Mouse (Mus musculus) neural tube, embryonic 15.5 days (tissue): ENCODE data around the gene Sgk2. TPM values are rescaled to one million over a fixed set of nuclear protein-coding genes. Genes with fewer than 3 reads are reported as not detected.

Experiments
- ATAC-seq: fragments of 200-750 bp; cut with Nextera tagmentation; 2 replicates; pipeline ENCODE4 v1.8.0; 2017; ENCODE audit warnings: mild to moderate bottlenecking, moderate TSS enrichment, moderate library complexity; ENCODE audit not compliant: low FRiP score
- H3K27ac ChIP-seq: fragments of 300-500 bp; sonication (generic); replicated peaks from 2 replicates; pipeline ENCODE4 v1.5.1; 2015; ENCODE audit warnings: mild to moderate bottlenecking, inconsistent platforms
- H3K27me3 ChIP-seq: fragments of 300-500 bp; sonication (generic); replicated peaks from 2 replicates; pipeline ENCODE4 v1.6.1; 2015; ENCODE audit warnings: inconsistent platforms
- H3K36me3 ChIP-seq: fragments of 300-500 bp; sonication (generic); 2 replicates; pipeline ENCODE4 v1.6.1; 2015; ENCODE audit warnings: inconsistent platforms
- H3K4me1 ChIP-seq: fragments of 300-500 bp; sonication (generic); 2 replicates; pipeline ENCODE4 v1.6.1; 2015; ENCODE audit warnings: inconsistent platforms
- H3K4me2 ChIP-seq: fragments of 300-500 bp; sonication (generic); 2 replicates; pipeline ENCODE4 v1.6.1; 2015; ENCODE audit warnings: inconsistent platforms, mild to moderate bottlenecking, moderate library complexity
- H3K4me3 ChIP-seq: fragments of 300-500 bp; sonication (generic); replicated peaks from 2 replicates; pipeline ENCODE4 v1.5.1; 2015; ENCODE audit warnings: mild to moderate bottlenecking, inconsistent platforms
- H3K9ac ChIP-seq: fragments of 300-500 bp; sonication (generic); replicated peaks from 2 replicates; pipeline ENCODE4 v1.6.1; 2015; ENCODE audit warnings: mild to moderate bottlenecking, inconsistent platforms
- H3K9me3 ChIP-seq: fragments of 300-500 bp; sonication (generic); replicated peaks from 2 replicates; pipeline ENCODE4 v1.6.1; 2016; ENCODE audit warnings: inconsistent platforms
- WGBS: fragments of 180-500 bp; shearing (Covaris S2); methylation state at CpG from one replicate; pipeline ENCODE4 v1.1.7; 2015; ENCODE audit warnings: mixed read lengths; 5-methylcytosine and 5-hydroxymethylcytosine counted together
- polyA plus RNA-seq: library from polyadenylated mRNA; unstranded; fragments of >200 nt; fragmentation: Nextera tagmentation; extraction: Ambion mirVana; gene quantifications from 2 replicates; pipeline ENCODE4 v1.2.1, GENCODE M21; 2015

Gene Sgk2
- polyA plus RNA-seq = 0.13 and 0.15 TPM in 2 replicates

- peaks cover 4% of the 10 kb centered on the region for H3K27me3 ChIP-seq
- no peak for ATAC-seq
- H3K27ac ChIP-seq = no peak within 1 kb of the TSS
- no peaks in the 10 kb centered on the region for H3K36me3 ChIP-seq
- H3K4me2 ChIP-seq = no peak within 1 kb of the TSS
- 55% methylated on average over 8 of the region's 8 CpGs for WGBS
- no peaks in the 10 kb centered on the region for H3K9me3 ChIP-seq
- H3K4me1 ChIP-seq = no peaks in the 10 kb centered on the region
- no peak within 1 kb of the TSS for H3K9ac ChIP-seq
- no peak within 1 kb of the TSS for H3K4me3 ChIP-seq
Measured at GRCm38 (mm10) chr2:162987218-162987617, at the start of gene Sgk2. Gene Sgk2, plus strand, starts transcription at chr2:162987330.

GRCm38 (mm10) chr2:162939562-162939961, 47.6 kb upstream of the Sgk2 start:
- no peak overlapping the region for H3K9ac ChIP-seq
- H3K27ac ChIP-seq = no peak overlapping the region
- peaks cover 60% of the 10 kb centered on the region for H3K36me3 ChIP-seq
- WGBS = 76% methylated on average over 1 of the region's 1 CpGs
- H3K27me3 ChIP-seq = peaks cover 2% of the 10 kb centered on the region; the same call in 1 of the 2 replicates
- H3K9me3 ChIP-seq = no peaks in the 10 kb centered on the region
- ATAC-seq = no peak
- H3K4me2 ChIP-seq = no peak overlapping the region
- peaks cover 19% of the 10 kb centered on the region for H3K4me1 ChIP-seq
- H3K4me3 ChIP-seq = no peak overlapping the region

- H3K36me3 ChIP-seq = peaks cover 30% of the 10 kb centered on the region
- peak within 1 kb of the TSS; percentile 69 for H3K9ac ChIP-seq
- H3K4me3 ChIP-seq = peak within 1 kb of the TSS; percentile 70
- peaks cover 19% of the 10 kb centered on the region for H3K4me1 ChIP-seq
- H3K4me2 ChIP-seq = peak within 1 kb of the TSS; percentile 95
- under 1% methylated on average over 40 of the region's 40 CpGs for WGBS
- no peaks in the 10 kb centered on the region for H3K9me3 ChIP-seq
- H3K27me3 ChIP-seq = peaks cover 4% of the 10 kb centered on the region; the same call in 1 of the 2 replicates
- peak; percentile 89 for ATAC-seq
- peak within 1 kb of the TSS; percentile 77 for H3K27ac ChIP-seq
Measured at GRCm38 (mm10) chr2:162943148-162943846, 43.8 kb upstream of the Sgk2 start, which contains the start of gene L3mbtl1. Gene L3mbtl1, plus strand, starts transcription at chr2:162943472.

- 12% methylated on average over 11 of the region's 11 CpGs for WGBS
- H3K4me3 ChIP-seq = peak overlapping the region; percentile 70
Measured at GRCm38 (mm10) chr2:162943931-162944330, 43.2 kb upstream of the Sgk2 start.

GRCm38 (mm10) chr2:162946964-162947363, 40.2 kb upstream of the Sgk2 start:
- H3K9me3 ChIP-seq = no peaks in the 10 kb centered on the region
- H3K4me3 ChIP-seq = no peak overlapping the region
- no peak overlapping the region for H3K27ac ChIP-seq
- no peak for ATAC-seq
- H3K9ac ChIP-seq = no peak overlapping the region
- WGBS = 93% methylated on average over 5 of the region's 5 CpGs
- H3K36me3 ChIP-seq = no peaks in the 10 kb centered on the region
- H3K4me1 ChIP-seq = peaks cover 15% of the 10 kb centered on the region
- H3K27me3 ChIP-seq = peaks cover 4% of the 10 kb centered on the region; the same call in 1 of the 2 replicates
- no peak overlapping the region for H3K4me2 ChIP-seq

More at GRCm38 (mm10) chr2:162943931-162944330, 43.2 kb upstream of the Sgk2 start:
- H3K36me3 ChIP-seq = peaks cover 24% of the 10 kb centered on the region
- no peak overlapping the region for H3K27ac ChIP-seq
- peaks cover 4% of the 10 kb centered on the region; the same call in 1 of the 2 replicates for H3K27me3 ChIP-seq
- ATAC-seq = 0 out of 2 replicates have a peak, but pooled peaks have one; percentile 17
- H3K4me1 ChIP-seq = peaks cover 19% of the 10 kb centered on the region
- no peaks in the 10 kb centered on the region for H3K9me3 ChIP-seq
- peak overlapping the region; percentile 69 for H3K9ac ChIP-seq
- peak overlapping the region; percentile 95 for H3K4me2 ChIP-seq

- no peaks in the 10 kb centered on the region for H3K9me3 ChIP-seq
- no peak overlapping the region for H3K27ac ChIP-seq
- H3K4me3 ChIP-seq = peak overlapping the region; percentile 18
- H3K4me2 ChIP-seq = peak overlapping the region; percentile 47
- WGBS = 40% methylated on average over 15 of the region's 15 CpGs
- H3K27me3 ChIP-seq = peaks cover 4% of the 10 kb centered on the region; the same call in 1 of the 2 replicates
- 0 out of 2 replicates have a peak, but pooled peaks have one; percentile 15 for ATAC-seq
- no peak overlapping the region for H3K9ac ChIP-seq
- peaks cover 11% of the 10 kb centered on the region for H3K4me1 ChIP-seq
- H3K36me3 ChIP-seq = no peaks in the 10 kb centered on the region
Measured at GRCm38 (mm10) chr2:162947736-162948135, 39.4 kb upstream of the Sgk2 start.

- H3K4me1 ChIP-seq = peaks cover 7% of the 10 kb centered on the region; the same call in 1 of the 2 replicates
- peaks cover 4% of the 10 kb centered on the region; the same call in 1 of the 2 replicates for H3K27me3 ChIP-seq
- H3K9ac ChIP-seq = no peak overlapping the region
- peak overlapping the region; percentile 18 for H3K4me3 ChIP-seq
- 55% methylated on average over 14 of the region's 14 CpGs for WGBS
- no peak overlapping the region for H3K27ac ChIP-seq
- peak overlapping the region; percentile 47 for H3K4me2 ChIP-seq
- ATAC-seq = no peak
- no peaks in the 10 kb centered on the region for H3K36me3 ChIP-seq
- H3K9me3 ChIP-seq = no peaks in the 10 kb centered on the region
Measured at GRCm38 (mm10) chr2:162948221-162948620, 38.9 kb upstream of the Sgk2 start.

- no peak overlapping the region for H3K9ac ChIP-seq
- 98% methylated on average over 2 of the region's 2 CpGs for WGBS
- no peaks in the 10 kb centered on the region for H3K9me3 ChIP-seq
- no peaks in the 10 kb centered on the region for H3K27me3 ChIP-seq
- no peak overlapping the region for H3K27ac ChIP-seq
- H3K4me1 ChIP-seq = no peaks in the 10 kb centered on the region
- no peak overlapping the region for H3K4me3 ChIP-seq
- H3K4me2 ChIP-seq = no peak overlapping the region
- H3K36me3 ChIP-seq = no peaks in the 10 kb centered on the region
- no peak for ATAC-seq
Measured at GRCm38 (mm10) chr2:162950776-162951175, 36.4 kb upstream of the Sgk2 start.

- H3K9ac ChIP-seq = no peak overlapping the region
- H3K27ac ChIP-seq = no peak overlapping the region
- H3K4me3 ChIP-seq = no peak overlapping the region
- no peaks in the 10 kb centered on the region for H3K36me3 ChIP-seq
- H3K27me3 ChIP-seq = no peaks in the 10 kb centered on the region; the same call in 1 of the 2 replicates
- ATAC-seq = no peak
- H3K4me1 ChIP-seq = no peaks in the 10 kb centered on the region
- H3K4me2 ChIP-seq = no peak overlapping the region
- 97% methylated on average over 2 of the region's 2 CpGs for WGBS
- no peaks in the 10 kb centered on the region for H3K9me3 ChIP-seq
Measured at GRCm38 (mm10) chr2:162956843-162957242, 30.3 kb upstream of the Sgk2 start.

GRCm38 (mm10) chr2:162961321-162961720, 25.8 kb upstream of the Sgk2 start:
- H3K27ac ChIP-seq = no peak overlapping the region
- H3K9me3 ChIP-seq = no peaks in the 10 kb centered on the region
- H3K4me2 ChIP-seq = no peak overlapping the region
- H3K27me3 ChIP-seq = no peaks in the 10 kb centered on the region
- 82% methylated on average over 8 of the region's 10 CpGs for WGBS
- no peak overlapping the region for H3K4me3 ChIP-seq
- no peak overlapping the region for H3K9ac ChIP-seq
- H3K4me1 ChIP-seq = no peaks in the 10 kb centered on the region
- H3K36me3 ChIP-seq = no peaks in the 10 kb centered on the region
- no peak for ATAC-seq

- H3K4me3 ChIP-seq = no peak overlapping the region
- no peak overlapping the region for H3K9ac ChIP-seq
- ATAC-seq = no peak
- no peak overlapping the region for H3K4me2 ChIP-seq
- no peaks in the 10 kb centered on the region for H3K9me3 ChIP-seq
- 89% methylated on average over 2 of the region's 2 CpGs for WGBS
- no peaks in the 10 kb centered on the region for H3K36me3 ChIP-seq
- H3K4me1 ChIP-seq = no peaks in the 10 kb centered on the region
- no peak overlapping the region for H3K27ac ChIP-seq
- H3K27me3 ChIP-seq = 0 out of 2 replicates have a peak, but pooled peaks cover 3% of the 10 kb centered on the region
Measured at GRCm38 (mm10) chr2:162966734-162967133, 20.4 kb upstream of the Sgk2 start.

- ATAC-seq = no peak
- H3K4me2 ChIP-seq = no peak overlapping the region
- no peaks in the 10 kb centered on the region for H3K36me3 ChIP-seq
- H3K4me3 ChIP-seq = no peak overlapping the region
- peaks cover under 1% of the 10 kb centered on the region; the same call in 1 of the 2 replicates for H3K4me1 ChIP-seq
- no peak overlapping the region for H3K27ac ChIP-seq
- 0 out of 2 replicates have a peak, but pooled peaks cover 3% of the 10 kb centered on the region for H3K27me3 ChIP-seq
- H3K9ac ChIP-seq = no peak overlapping the region
- 6% methylated on average over 5 of the region's 5 CpGs for WGBS
- H3K9me3 ChIP-seq = no peaks in the 10 kb centered on the region
Measured at GRCm38 (mm10) chr2:162968357-162968756, 18.8 kb upstream of the Sgk2 start.
